Mouse (Mus musculus) thymus, adult 2 months (tissue): ENCODE measurements at regions not wholly inside any gene's neighbourhood (a gene's known extent, or its start where the extent isn't known, plus 50 kb on each side); places are given as distances from the start of the nearest gene placed in this dataset.

ENCODE experiments used
- CTCF ChIP-seq: fragments of 200-500 bp; IDR thresholded peaks from 2 replicates; pipeline ENCODE4 v1.5.1; 2012; ENCODE audit warnings: mild to moderate bottlenecking, control low read depth, low read length, moderate library complexity, borderline replicate concordance; ENCODE audit not compliant: control insufficient read depth, poor library complexity, insufficient read depth; ENCODE audit errors: extremely low read depth
- POLR2A ChIP-seq: fragments of 200-500 bp; IDR thresholded peaks from 2 replicates; pipeline ENCODE4 v1.6.1; 2012; ENCODE audit warnings: mild to moderate bottlenecking, low read length, control low read depth, moderate library complexity; ENCODE audit not compliant: control insufficient read depth, poor library complexity, insufficient read depth; ENCODE audit errors: extremely low read depth

- no peak for TF ChIP-seq CTCF
- TF ChIP-seq POLR2A = no peak
Observed at GRCm38 (mm10) chr16:76694913-76695312, 318.6 kb upstream of the Usp25 start.
